Mouse (Mus musculus) T-helper 1 cell (primary cell): ENCODE measurements around the gene Il6ra.

Experiments used
- in situ Hi-C: fragments of 300-600 bp; cut with MboI, MseI; formaldehyde crosslinking; loops from one replicate; pipeline ENCODE4 v1.15.1; 2025; ENCODE audit warnings: high pct_unique_total_duplicates

Gene Il6ra

DNA sequence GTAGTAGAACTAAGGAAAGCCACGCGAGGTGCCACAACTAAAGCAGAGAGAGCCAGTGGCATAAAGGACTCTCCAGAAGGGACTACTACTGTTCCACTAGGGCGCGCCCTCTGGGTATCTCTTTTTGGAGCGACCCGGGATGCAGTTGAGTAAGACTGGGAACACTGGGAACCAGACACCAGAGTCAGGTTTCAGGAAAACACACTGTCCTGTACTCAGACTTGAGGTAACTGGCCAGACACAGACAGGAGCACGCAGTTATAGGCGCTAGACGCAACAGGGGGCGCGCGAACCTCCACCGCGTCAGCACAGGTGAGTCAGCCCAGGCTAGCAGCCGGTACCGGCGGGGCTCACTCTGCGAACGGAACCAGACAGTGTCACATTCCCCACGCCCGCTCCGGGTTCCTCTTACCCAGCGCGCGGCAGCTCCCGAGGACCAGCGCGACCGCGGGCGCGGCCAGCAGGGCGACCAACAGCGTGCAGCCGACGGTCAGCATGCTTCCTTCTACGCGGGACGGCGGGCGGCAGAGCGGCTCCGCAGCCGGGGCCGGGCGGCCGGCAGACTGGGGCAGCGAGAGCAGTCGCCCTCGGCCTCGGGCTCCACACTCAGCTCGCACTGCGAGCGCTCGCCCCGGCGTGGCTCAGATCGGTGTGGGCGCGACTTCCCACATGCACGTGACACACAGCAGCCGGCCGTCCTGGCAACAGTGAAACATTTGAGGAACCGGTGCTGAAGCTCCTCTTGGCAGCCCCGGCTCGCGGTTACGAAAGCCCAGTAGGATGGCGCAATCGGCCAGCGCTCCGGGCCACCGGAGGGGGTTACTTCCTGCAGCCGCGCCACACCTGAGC, at the start of gene Il6ra:
Il6ra (minus strand) TSS at position 654 of the 849 bp plus-strand sequence.
- in situ Hi-C loops: loop anchor here (5.0 kb wide), 1 partner anchor 35 kb away; no protein-coding TSS in a partner anchor

- in situ Hi-C loops: no loop called here
These were observed 49.2 kb upstream of the Il6ra start for GRCm38 (mm10) chr3:89962059-89962750.

- in situ Hi-C loops: no loop called here
These were observed 48.4 kb upstream of the Il6ra start for GRCm38 (mm10) chr3:89961436-89961835.

DNA sequence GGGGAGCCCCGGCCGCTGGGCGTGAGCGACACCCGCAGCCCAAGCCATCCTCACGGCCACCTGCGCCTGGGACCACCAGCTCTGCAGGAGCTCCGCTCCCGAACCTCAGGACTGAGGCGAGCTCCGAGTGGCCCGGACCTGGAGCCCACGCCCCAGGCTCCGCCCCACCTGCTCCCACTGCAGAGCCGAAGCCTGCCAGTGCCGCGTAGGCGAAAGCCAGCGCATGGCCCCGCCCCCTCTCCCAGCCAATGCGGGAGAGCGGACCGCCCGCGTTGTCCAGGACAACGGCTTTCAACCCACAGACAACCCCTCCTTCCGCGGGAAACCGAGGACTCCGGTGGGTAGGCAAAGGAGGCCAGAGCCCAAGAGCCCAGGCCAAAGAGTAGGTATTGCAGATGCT, 47.5 kb upstream of the Il6ra start:
- in situ Hi-C loops: no loop called here

- in situ Hi-C loops: no loop called here
These were observed 46.4 kb upstream of the Il6ra start for GRCm38 (mm10) chr3:89959435-89959834.

DNA sequence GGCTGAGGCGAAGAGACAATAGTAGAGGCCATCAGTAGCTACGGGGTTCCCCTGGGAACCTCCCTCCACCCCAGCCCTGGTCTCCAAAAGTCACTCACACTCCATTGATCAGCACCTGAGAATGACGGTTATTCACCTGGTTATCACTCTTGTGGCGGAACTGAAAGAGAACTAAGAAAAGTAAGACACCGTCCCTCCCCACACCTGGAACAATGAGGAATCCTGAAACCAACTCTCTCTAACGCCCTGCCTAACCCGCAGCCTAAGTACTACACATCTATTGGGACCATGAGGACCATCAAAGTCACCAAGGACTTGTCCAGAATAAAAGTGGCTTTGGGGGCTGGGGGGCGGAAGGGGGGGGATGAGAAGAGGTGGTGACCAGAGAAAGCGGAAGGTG, 44.9 kb upstream of the Il6ra start:
- in situ Hi-C loops: no loop called here

- in situ Hi-C loops: no loop called here
These were observed 43.4 kb upstream of the Il6ra start for GRCm38 (mm10) chr3:89956177-89956971.

GRCm38 (mm10) chr3:89953420-89953819, 40.4 kb upstream of the Il6ra start:
- in situ Hi-C loops: no loop called here

- in situ Hi-C loops: no loop called here
These were observed 35.7 kb upstream of the Il6ra start for GRCm38 (mm10) chr3:89948655-89949054.

DNA sequence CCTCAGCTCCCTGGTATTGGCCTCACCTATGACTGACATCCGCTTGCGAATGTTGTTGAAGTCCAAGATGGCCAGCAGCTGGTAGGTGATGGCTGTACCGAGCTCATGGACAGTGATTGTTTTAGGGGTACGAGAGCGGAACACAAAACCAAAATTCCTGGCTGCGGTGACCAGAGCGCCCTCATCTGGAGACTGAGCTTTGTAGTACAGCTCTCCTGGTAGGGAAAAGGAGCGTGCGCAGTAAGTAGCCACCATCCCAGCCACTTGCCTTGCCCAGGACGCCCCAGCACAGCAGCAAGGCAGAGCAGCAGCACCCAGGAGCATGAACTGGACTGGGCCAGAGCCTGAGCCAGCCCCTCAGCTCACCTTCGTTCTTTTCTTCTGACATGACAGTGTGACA, 35.0 kb upstream of the Il6ra start:
- in situ Hi-C loops: no loop called here

- in situ Hi-C loops: no loop called here
These were observed 32.0 kb upstream of the Il6ra start for GRCm38 (mm10) chr3:89945026-89945425.

- in situ Hi-C loops: no loop called here
These were observed 29.9 kb upstream of the Il6ra start for GRCm38 (mm10) chr3:89942894-89943293.

GRCm38 (mm10) chr3:89936495-89936894, 23.5 kb upstream of the Il6ra start:
- in situ Hi-C loops: no loop called here

- in situ Hi-C loops: no loop called here
These were observed 19.9 kb upstream of the Il6ra start for GRCm38 (mm10) chr3:89932925-89933324.

GRCm38 (mm10) chr3:89928956-89929355, 16.0 kb upstream of the Il6ra start:
- in situ Hi-C loops: no loop called here

DNA sequence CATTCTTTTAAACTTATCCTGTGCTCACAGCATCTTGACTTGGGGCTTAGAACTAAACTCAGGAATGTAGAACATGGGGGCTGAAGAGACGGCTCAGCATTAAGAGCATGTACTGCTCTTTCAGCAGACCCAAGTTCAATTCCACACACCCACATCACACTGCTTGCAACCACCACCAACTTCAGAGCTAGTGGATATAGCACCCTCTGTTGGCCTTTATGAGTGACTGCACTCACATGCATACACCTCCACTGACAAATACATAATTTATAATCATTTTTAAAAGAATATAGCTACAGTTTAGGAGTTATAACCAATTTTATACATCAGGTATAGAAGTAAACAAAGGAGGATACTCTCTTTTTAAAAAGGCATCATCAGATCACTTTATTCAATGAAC, 13.4 kb upstream of the Il6ra start:
- in situ Hi-C loops: no loop called here

GRCm38 (mm10) chr3:89920711-89921110, 7.7 kb upstream of the Il6ra start:
- in situ Hi-C loops: loop anchor here (5.0 kb wide), 1 partner anchor 133 kb away; no protein-coding TSS in a partner anchor

GRCm38 (mm10) chr3:89917408-89917807, 4.4 kb upstream of the Il6ra start:
- in situ Hi-C loops: no loop called here

DNA sequence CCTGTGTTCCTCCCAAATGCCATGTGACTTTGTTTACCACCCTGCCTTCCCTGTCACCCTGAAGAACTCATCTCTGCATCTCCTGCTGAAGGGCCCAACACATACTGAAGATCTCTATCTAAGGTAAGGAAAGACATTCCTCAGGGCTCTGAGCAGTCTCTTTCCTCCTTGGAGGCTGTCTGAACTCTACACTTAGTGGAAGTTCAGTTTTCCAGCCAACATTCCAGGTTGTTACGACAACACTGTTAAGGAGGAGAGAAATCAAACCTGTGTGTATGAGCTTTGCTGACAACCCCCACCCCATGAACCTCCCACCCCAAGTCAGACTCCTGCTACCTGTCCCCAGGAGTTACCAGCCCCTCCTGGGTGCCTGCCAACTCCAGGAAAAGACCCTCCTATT, 3.6 kb upstream of the Il6ra start:
- in situ Hi-C loops: no loop called here

DNA sequence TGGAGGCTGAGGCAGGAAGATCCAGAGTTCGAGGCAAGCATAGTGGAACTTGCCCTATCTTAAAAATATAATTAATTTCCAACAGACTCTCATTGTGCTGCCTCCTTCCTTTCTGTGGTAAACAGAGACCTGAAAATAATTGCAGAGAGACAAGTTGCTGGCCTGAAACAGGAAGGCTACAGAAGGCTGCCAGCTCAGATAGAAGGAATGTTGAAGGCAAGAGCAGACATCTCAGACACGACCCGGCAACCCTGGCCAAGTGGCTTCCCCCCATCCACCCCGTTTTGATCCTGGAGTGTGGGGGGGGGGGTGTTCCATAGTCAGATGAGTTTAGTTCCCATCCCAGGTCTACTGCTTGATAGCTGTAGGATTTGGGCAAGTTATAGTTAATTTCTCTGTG, 1.7 kb upstream of the Il6ra start:
- in situ Hi-C loops: loop anchor here (5.0 kb wide), 1 partner anchor 37 kb away; no protein-coding TSS in a partner anchor

DNA sequence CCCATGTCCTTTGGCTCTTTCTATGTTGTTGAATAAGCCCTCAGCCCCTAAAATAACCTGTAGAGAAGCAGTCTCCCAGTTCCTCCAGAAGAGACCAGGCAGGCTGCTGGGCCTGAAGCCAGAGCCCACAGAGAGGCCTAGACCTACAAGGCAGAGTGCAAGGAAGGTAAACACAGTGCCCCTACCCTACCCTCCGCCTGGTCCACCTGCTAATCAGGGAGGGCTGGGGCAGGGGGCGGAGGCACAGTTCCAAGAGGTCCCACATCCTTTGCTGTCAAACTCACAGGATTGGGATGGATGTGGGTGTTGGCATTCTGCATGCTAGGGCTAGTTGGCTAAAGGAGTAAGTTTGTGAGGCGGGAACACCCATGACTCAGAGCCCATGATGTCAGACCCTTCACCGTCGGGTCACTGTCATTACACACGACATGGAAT, 871 bp downstream of the Il6ra start:
- in situ Hi-C loops: loop anchor here (5.0 kb wide), 1 partner anchor 35 kb away; no protein-coding TSS in a partner anchor

GRCm38 (mm10) chr3:89911207-89911606, 1.8 kb downstream of the Il6ra start:
- in situ Hi-C loops: loop anchor here (5.0 kb wide), 1 partner anchor 34 kb away; no protein-coding TSS in a partner anchor
